Mouse (Mus musculus) ovary, postnatal 10 days (tissue): ENCODE results near the gene Lancl1.

ENCODE experiments used
- DNase-seq: peaks from one replicate; pipeline ENCODE4 v3.0.0; 2022; ENCODE audit warnings: low spot score

Gene Lancl1

GRCm38 (mm10) chr1:67017101-67017870, 21.4 kb downstream of the Lancl1 start:
- DNase-seq = no peak

- DNase-seq = no peak
Measured at GRCm38 (mm10) chr1:67014205-67014604, 24.5 kb downstream of the Lancl1 start.

GRCm38 (mm10) chr1:67010520-67010919, 28.2 kb downstream of the Lancl1 start:
- no peak for DNase-seq

- DNase-seq = no peak
Measured at GRCm38 (mm10) chr1:67003699-67004098, 35.0 kb downstream of the Lancl1 start.

- no peak for DNase-seq
Measured at GRCm38 (mm10) chr1:67002226-67002625, 36.4 kb downstream of the Lancl1 start.

- no peak for DNase-seq
Measured at GRCm38 (mm10) chr1:67001367-67001766, 37.3 kb downstream of the Lancl1 start.

- no peak for DNase-seq
Measured at GRCm38 (mm10) chr1:67000484-67000883, 38.2 kb downstream of the Lancl1 start.

- DNase-seq = no peak
Measured at GRCm38 (mm10) chr1:66998601-66999000, 40.1 kb downstream of the Lancl1 start.

- DNase-seq = no peak
Measured at GRCm38 (mm10) chr1:66998188-66998587, 40.5 kb downstream of the Lancl1 start.

- DNase-seq = no peak
Measured at GRCm38 (mm10) chr1:66996819-66997218, 41.9 kb downstream of the Lancl1 start.

GRCm38 (mm10) chr1:66992764-66993163, 45.9 kb downstream of the Lancl1 start:
- DNase-seq = no peak

GRCm38 (mm10) chr1:66987558-66988190, 51.0 kb downstream of the Lancl1 start:
- DNase-seq = no peak

- DNase-seq = no peak
Measured at GRCm38 (mm10) chr1:66985906-66986305, 52.8 kb downstream of the Lancl1 start.

- DNase-seq = no peak
Measured at GRCm38 (mm10) chr1:66985129-66985698, 53.5 kb downstream of the Lancl1 start.

GRCm38 (mm10) chr1:66980129-66980528, 58.5 kb downstream of the Lancl1 start:
- DNase-seq = no peak

- DNase-seq = no peak
Measured at GRCm38 (mm10) chr1:66975456-66975855, 63.2 kb downstream of the Lancl1 start.

- DNase-seq = no peak
Measured at GRCm38 (mm10) chr1:66964857-66965256, 73.8 kb downstream of the Lancl1 start.

GRCm38 (mm10) chr1:66960536-66961243, 78.0 kb downstream of the Lancl1 start:
- DNase-seq = no peak

- DNase-seq = no peak
Measured at GRCm38 (mm10) chr1:66957361-66957760, 81.3 kb downstream of the Lancl1 start.

- DNase-seq = no peak
Measured at GRCm38 (mm10) chr1:66951086-66951485, 87.6 kb downstream of the Lancl1 start.
